Mouse (Mus musculus): Measurements from ENCODE around the gene Dhrs7. TPM values are rescaled to one million over a fixed set of nuclear protein-coding genes. Genes with fewer than 3 reads are reported as not detected.
"Not testable (repeated sequence)": the region's sequence is repeated elsewhere in the genome, so short reads cannot be mapped to it uniquely, and the experiment has no call there.

Dhrs7 gene
- polyA plus RNA-seq (2014; fragmentation: Nextera tagmentation; extraction: Ambion mirVana) = 12.6 and 13.7 TPM in 2 replicates

GRCm38 (mm10) chr12:72664735-72665337, at the start of gene Dhrs7:
Gene Dhrs7, minus strand, starts transcription at chr12:72664909.
- H3K36me3 ChIP-seq (ENCODE audit: control insufficient read depth, insufficient read depth, low read length) = no peaks in the 10 kb centered on the region
- WGBS = 1% methylated on average over 33 of the region's 33 CpGs

GRCm38 (mm10) chr12:72709981-72710380, 45.3 kb upstream of the Dhrs7 start:
- Histone ChIP-seq H3K4me1 (replicated peaks; ENCODE audit: control insufficient read depth, insufficient read depth, low read length) (no peaks in the 10 kb centered on the region), H3K9ac (ENCODE audit: low read depth, low read length) (no peak overlapping the region), H3K27ac (ENCODE audit: low read depth, low read length) (no peak overlapping the region), H3K4me2 (no peak overlapping the region), H3K4me3 (ENCODE audit: low read depth, low read length) (no peak overlapping the region), H3K27me3 (replicated peaks; ENCODE audit: control insufficient read depth, insufficient read depth, low read length) (no peaks in the 10 kb centered on the region), H3K9me3 (ENCODE audit: control insufficient read depth, low read length) (no peaks in the 10 kb centered on the region), H3K36me3 (ENCODE audit: control insufficient read depth, insufficient read depth, low read length) (no peaks in the 10 kb centered on the region)
- 83% methylated on average over 3 of the region's 3 CpGs for WGBS
- ATAC-seq (replicated peaks; ENCODE audit: low FRiP score) (no peak), DNase-seq (ENCODE audit: low spot score) (no peak)

More at GRCm38 (mm10) chr12:72664735-72665337, at the start of gene Dhrs7:
- peak; percentile 82 for DNase-seq (ENCODE audit: low spot score)
- Histone ChIP-seq H3K9ac (ENCODE audit: low read depth, low read length) (peak within 1 kb of the TSS; percentile 66), H3K4me3 (ENCODE audit: low read depth, low read length) (peak within 1 kb of the TSS; percentile 66), H3K4me1 (replicated peaks; ENCODE audit: control insufficient read depth, insufficient read depth, low read length) (peaks cover 4% of the 10 kb centered on the region; the same call in 1 of the 2 replicates), H3K4me2 (peak within 1 kb of the TSS; percentile 97), H3K27me3 (replicated peaks; ENCODE audit: control insufficient read depth, insufficient read depth, low read length) (no peaks in the 10 kb centered on the region), H3K9me3 (ENCODE audit: control insufficient read depth, low read length) (no peaks in the 10 kb centered on the region), H3K27ac (ENCODE audit: low read depth, low read length) (0 out of 2 replicates have a peak within 1 kb of the TSS, but pooled peaks have one; percentile 11)
- peak; percentile 94 for ATAC-seq (replicated peaks; ENCODE audit: low FRiP score)

- H3K4me2 ChIP-seq = no peak overlapping the region
- WGBS = 83% methylated on average over 4 of the region's 4 CpGs
- no peaks in the 10 kb centered on the region for H3K4me1 ChIP-seq (replicated peaks; ENCODE audit: control insufficient read depth, insufficient read depth, low read length)
- H3K9me3 ChIP-seq (ENCODE audit: control insufficient read depth, low read length) = no peaks in the 10 kb centered on the region
- ATAC-seq (replicated peaks; ENCODE audit: low FRiP score) (no peak), DNase-seq (ENCODE audit: low spot score) (no peak)
- no peak overlapping the region for H3K27ac ChIP-seq (ENCODE audit: low read depth, low read length)
- H3K9ac ChIP-seq (ENCODE audit: low read depth, low read length) = no peak overlapping the region
- H3K4me3 ChIP-seq (ENCODE audit: low read depth, low read length) = no peak overlapping the region
- no peaks in the 10 kb centered on the region for H3K36me3 ChIP-seq (ENCODE audit: control insufficient read depth, insufficient read depth, low read length)
- no peaks in the 10 kb centered on the region for H3K27me3 ChIP-seq (replicated peaks; ENCODE audit: control insufficient read depth, insufficient read depth, low read length)
Observed at GRCm38 (mm10) chr12:72704068-72704467, 39.4 kb upstream of the Dhrs7 start.

GRCm38 (mm10) chr12:72700013-72700412, 35.3 kb upstream of the Dhrs7 start:
- Histone ChIP-seq H3K27ac (ENCODE audit: low read depth, low read length) (no peak overlapping the region), H3K4me3 (ENCODE audit: low read depth, low read length) (no peak overlapping the region), H3K27me3 (replicated peaks; ENCODE audit: control insufficient read depth, insufficient read depth, low read length) (no peaks in the 10 kb centered on the region), H3K36me3 (ENCODE audit: control insufficient read depth, insufficient read depth, low read length) (no peaks in the 10 kb centered on the region), H3K4me2 (no peak overlapping the region), H3K9ac (ENCODE audit: low read depth, low read length) (no peak overlapping the region), H3K9me3 (ENCODE audit: control insufficient read depth, low read length) (no peaks in the 10 kb centered on the region), H3K4me1 (replicated peaks; ENCODE audit: control insufficient read depth, insufficient read depth, low read length) (no peaks in the 10 kb centered on the region)
- ATAC-seq (replicated peaks; ENCODE audit: low FRiP score) (no peak), DNase-seq (ENCODE audit: low spot score) (no peak)
- WGBS = 50% methylated on average over 1 of the region's 1 CpGs

GRCm38 (mm10) chr12:72694901-72695463, 30.3 kb upstream of the Dhrs7 start:
- Histone ChIP-seq H3K27ac (ENCODE audit: low read depth, low read length) (no peak overlapping the region), H3K4me3 (ENCODE audit: low read depth, low read length) (no peak overlapping the region), H3K9me3 (ENCODE audit: control insufficient read depth, low read length) (no peaks in the 10 kb centered on the region), H3K27me3 (replicated peaks; ENCODE audit: control insufficient read depth, insufficient read depth, low read length) (no peaks in the 10 kb centered on the region), H3K4me1 (replicated peaks; ENCODE audit: control insufficient read depth, insufficient read depth, low read length) (no peaks in the 10 kb centered on the region), H3K36me3 (ENCODE audit: control insufficient read depth, insufficient read depth, low read length) (no peaks in the 10 kb centered on the region), H3K4me2 (no peak overlapping the region), H3K9ac (ENCODE audit: low read depth, low read length) (no peak overlapping the region)
- ATAC-seq (replicated peaks; ENCODE audit: low FRiP score) = no peak
- 40% methylated on average over 9 of the region's 9 CpGs for WGBS
- no peak for DNase-seq (ENCODE audit: low spot score)

GRCm38 (mm10) chr12:72694438-72694837, 29.7 kb upstream of the Dhrs7 start:
- Histone ChIP-seq H3K9me3 (ENCODE audit: control insufficient read depth, low read length) (no peaks in the 10 kb centered on the region), H3K36me3 (ENCODE audit: control insufficient read depth, insufficient read depth, low read length) (no peaks in the 10 kb centered on the region), H3K4me3 (ENCODE audit: low read depth, low read length) (no peak overlapping the region), H3K4me1 (replicated peaks; ENCODE audit: control insufficient read depth, insufficient read depth, low read length) (no peaks in the 10 kb centered on the region), H3K4me2 (no peak overlapping the region), H3K9ac (ENCODE audit: low read depth, low read length) (no peak overlapping the region), H3K27ac (ENCODE audit: low read depth, low read length) (no peak overlapping the region), H3K27me3 (replicated peaks; ENCODE audit: control insufficient read depth, insufficient read depth, low read length) (no peaks in the 10 kb centered on the region)
- WGBS = 70% methylated on average over 12 of the region's 12 CpGs
- DNase-seq (ENCODE audit: low spot score) (no peak), ATAC-seq (replicated peaks; ENCODE audit: low FRiP score) (no peak)

GRCm38 (mm10) chr12:72693895-72694294, 29.2 kb upstream of the Dhrs7 start:
- ATAC-seq (replicated peaks; ENCODE audit: low FRiP score) (no peak), DNase-seq (ENCODE audit: low spot score) (no peak)
- H3K4me1 ChIP-seq (replicated peaks; ENCODE audit: control insufficient read depth, insufficient read depth, low read length) = no peaks in the 10 kb centered on the region
- no peaks in the 10 kb centered on the region for H3K36me3 ChIP-seq (ENCODE audit: control insufficient read depth, insufficient read depth, low read length)
- H3K9ac ChIP-seq (ENCODE audit: low read depth, low read length) = no peak overlapping the region
- H3K4me2 ChIP-seq = no peak overlapping the region
- H3K27me3 ChIP-seq (replicated peaks; ENCODE audit: control insufficient read depth, insufficient read depth, low read length) = no peaks in the 10 kb centered on the region
- H3K9me3 ChIP-seq (ENCODE audit: control insufficient read depth, low read length) = no peaks in the 10 kb centered on the region
- WGBS = 37% methylated on average over 6 of the region's 6 CpGs
- H3K27ac ChIP-seq (ENCODE audit: low read depth, low read length) = no peak overlapping the region
- no peak overlapping the region for H3K4me3 ChIP-seq (ENCODE audit: low read depth, low read length)

GRCm38 (mm10) chr12:72688281-72688680, 23.6 kb upstream of the Dhrs7 start:
- H3K4me2 ChIP-seq; H3K36me3 ChIP-seq (ENCODE audit: control insufficient read depth, insufficient read depth, low read length); H3K9ac ChIP-seq (ENCODE audit: low read depth, low read length); H3K9me3 ChIP-seq (ENCODE audit: control insufficient read depth, low read length); H3K4me3 ChIP-seq (ENCODE audit: low read depth, low read length); DNase-seq (ENCODE audit: low spot score); H3K27ac ChIP-seq (ENCODE audit: low read depth, low read length); H3K4me1 ChIP-seq (replicated peaks; ENCODE audit: control insufficient read depth, insufficient read depth, low read length); H3K27me3 ChIP-seq (replicated peaks; ENCODE audit: control insufficient read depth, insufficient read depth, low read length): not testable (repeated sequence)
- WGBS = 50% methylated on average over 2 of the region's 2 CpGs
- ATAC-seq (replicated peaks; ENCODE audit: low FRiP score) = peak; percentile 41; the same call in 1 of the 2 replicates

GRCm38 (mm10) chr12:72687741-72688140, 23.0 kb upstream of the Dhrs7 start:
- not testable (repeated sequence) for H3K4me1 ChIP-seq (replicated peaks; ENCODE audit: control insufficient read depth, insufficient read depth, low read length); H3K9me3 ChIP-seq (ENCODE audit: control insufficient read depth, low read length); DNase-seq (ENCODE audit: low spot score); H3K9ac ChIP-seq (ENCODE audit: low read depth, low read length); ATAC-seq (replicated peaks; ENCODE audit: low FRiP score); H3K27ac ChIP-seq (ENCODE audit: low read depth, low read length); H3K4me3 ChIP-seq (ENCODE audit: low read depth, low read length); H3K27me3 ChIP-seq (replicated peaks; ENCODE audit: control insufficient read depth, insufficient read depth, low read length); H3K36me3 ChIP-seq (ENCODE audit: control insufficient read depth, insufficient read depth, low read length); H3K4me2 ChIP-seq
- WGBS = 59% methylated on average over 6 of the region's 6 CpGs
